Mouse (Mus musculus) adrenal gland, postnatal 4 days (tissue): Measurements from ENCODE around the gene Cfd. TPM values are rescaled to one million over a fixed set of nuclear protein-coding genes. Genes with fewer than 3 reads are reported as not detected.
"Not testable (repeated sequence)": the region's sequence is repeated elsewhere in the genome, so short reads cannot be mapped to it uniquely, and the experiment has no call there.

Experiments
- DNase-seq, 2 experiments: peaks; one replicate each; pipeline ENCODE4 v3.0.0; 2021 to 2022; ENCODE audit warnings: low spot score in 2 of 2, mixed read lengths in 2 of 2
- total RNA-seq, 2 experiments: library from RNA; stranded (reverse); gene quantifications; 2 replicates each; pipeline ENCODE4 v1.2.3; 2021

Cfd gene
- total RNA-seq, 2 experiments from 2014 or later: 13.7 to 25.6 TPM

DNA sequence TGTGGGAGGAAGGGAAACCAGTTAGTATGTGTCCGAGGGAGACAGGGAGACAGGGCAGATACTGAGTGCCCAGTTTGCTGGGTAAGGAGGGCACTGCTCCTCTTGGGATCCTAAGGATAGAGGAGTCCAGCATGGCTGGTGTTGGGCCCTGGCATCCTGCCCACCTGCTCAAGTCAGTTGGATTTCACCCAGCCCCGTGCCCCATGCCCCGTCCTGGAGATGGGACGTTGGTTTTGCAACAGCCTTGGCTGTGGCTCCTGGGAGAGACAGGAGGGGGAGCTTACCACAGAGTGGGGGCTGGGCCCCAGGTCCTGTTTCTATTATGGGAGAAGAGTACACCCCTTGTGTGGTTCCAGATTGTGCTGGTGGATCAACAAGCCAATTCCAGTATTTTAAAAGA, 6.2 kb upstream of the Cfd start:
- no peak for DNase-seq

DNA sequence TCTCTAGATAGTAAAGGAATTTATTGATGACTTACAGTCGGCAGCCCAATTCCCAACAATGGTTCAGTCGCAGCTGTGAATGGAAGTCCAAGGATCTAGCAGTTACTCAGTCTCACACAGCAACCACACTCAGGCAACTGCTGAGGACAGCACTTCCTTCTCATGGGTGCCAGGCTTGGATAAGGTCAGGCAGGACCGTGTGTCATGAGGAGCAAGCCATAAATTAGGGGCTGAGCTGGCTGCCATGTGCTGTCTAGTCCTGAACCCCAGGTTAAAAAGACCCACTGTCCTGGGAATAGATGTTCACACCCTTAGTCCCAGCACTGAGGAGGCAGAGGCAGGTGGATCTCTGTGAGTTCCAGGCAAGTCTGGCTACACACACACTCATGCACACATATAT, 5.7 kb upstream of the Cfd start:
- not testable (repeated sequence) for DNase-seq

DNA sequence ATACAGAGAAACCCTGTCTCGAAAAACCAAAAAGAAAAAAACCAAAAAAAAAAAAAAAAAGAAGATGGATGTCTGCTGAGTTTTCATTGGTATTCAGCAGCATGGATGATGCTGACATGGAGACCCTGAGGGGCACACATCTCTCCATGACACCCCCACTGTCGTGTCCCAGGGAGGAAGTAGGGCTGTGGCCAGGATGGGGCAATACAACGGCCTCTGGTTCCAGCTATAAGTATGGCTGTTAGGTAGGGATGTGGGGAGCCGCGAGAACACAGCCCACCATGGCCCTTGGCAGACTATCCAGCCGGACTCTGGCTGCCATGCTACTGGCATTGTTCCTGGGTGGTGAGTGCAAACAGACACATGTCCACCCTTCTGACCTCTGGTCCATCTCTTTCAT, 4.6 kb upstream of the Cfd start, which contains the start of gene Elane:
TSS of gene Elane (plus strand) at position 194 of the 400 bp plus-strand sequence.
- DNase-seq: no peak

DNA sequence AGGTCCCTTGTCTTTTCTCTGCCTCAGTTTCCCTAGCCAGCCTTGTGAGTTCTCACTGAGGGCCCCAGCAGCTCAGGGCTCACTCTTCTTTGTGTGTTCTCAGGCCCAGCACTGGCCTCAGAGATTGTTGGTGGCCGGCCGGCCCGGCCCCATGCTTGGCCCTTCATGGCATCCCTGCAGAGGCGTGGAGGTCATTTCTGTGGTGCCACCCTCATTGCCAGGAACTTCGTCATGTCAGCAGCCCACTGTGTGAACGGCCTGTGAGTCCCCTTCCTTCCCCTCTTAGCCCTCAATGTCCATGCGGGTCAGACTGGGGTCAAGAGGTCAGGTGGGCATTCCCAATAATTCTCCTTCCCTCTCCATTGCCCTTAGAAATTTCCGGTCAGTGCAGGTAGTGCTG, 4.0 kb upstream of the Cfd start:
- DNase-seq: no peak

DNA sequence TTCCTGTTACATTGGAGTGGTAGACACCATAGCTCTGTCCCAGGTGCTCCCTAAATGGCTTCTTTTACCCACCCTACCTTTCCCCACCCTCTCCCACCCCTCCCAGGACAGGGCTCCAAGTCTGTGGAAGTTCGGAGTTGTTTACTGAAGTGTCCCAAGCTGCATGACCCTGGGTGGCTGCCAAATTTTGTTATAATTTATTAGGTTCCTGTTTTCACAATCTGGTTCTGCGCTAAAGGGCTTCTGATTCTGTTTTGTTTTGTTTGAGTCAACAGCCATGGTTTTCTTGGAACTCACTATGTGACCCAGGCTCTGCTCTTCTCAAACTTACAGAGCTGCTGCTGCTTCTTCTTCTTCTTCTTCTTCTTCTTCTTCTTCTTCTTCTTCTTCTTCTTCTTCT, 1.3 kb upstream of the Cfd start:
- DNase-seq: no peak

DNA sequence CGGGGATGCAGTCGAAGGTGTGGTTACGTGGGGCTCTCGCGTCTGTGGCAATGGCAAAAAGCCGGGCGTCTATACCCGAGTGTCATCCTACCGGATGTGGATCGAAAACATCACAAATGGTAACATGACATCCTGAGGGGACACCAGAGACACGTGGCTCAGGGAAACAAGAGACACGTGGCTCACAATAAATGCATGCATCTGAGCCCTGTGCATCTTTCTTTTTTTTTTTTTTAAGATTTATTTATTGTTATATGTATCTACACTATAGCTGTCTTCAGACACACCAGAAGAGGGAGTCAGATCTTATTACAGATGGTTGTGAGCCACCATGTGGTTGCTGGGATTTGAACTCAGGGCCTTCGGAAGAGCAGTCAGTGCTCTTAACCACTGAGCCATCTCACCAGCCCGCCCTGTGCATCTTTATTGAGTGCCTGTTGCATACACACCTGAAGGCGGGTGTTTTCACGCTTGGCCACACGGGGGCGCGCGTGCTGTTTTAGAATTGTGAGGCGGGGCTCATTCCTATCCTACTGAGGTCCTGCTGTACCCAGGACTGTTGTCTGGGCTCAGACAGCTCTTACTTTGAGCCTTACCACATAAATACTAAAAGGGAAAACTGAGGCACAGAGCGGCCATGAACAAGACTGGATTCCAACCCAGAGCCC, 1.9 kb downstream of the Cfd start:
- peak; percentile 42 to 77 for DNase-seq

DNA sequence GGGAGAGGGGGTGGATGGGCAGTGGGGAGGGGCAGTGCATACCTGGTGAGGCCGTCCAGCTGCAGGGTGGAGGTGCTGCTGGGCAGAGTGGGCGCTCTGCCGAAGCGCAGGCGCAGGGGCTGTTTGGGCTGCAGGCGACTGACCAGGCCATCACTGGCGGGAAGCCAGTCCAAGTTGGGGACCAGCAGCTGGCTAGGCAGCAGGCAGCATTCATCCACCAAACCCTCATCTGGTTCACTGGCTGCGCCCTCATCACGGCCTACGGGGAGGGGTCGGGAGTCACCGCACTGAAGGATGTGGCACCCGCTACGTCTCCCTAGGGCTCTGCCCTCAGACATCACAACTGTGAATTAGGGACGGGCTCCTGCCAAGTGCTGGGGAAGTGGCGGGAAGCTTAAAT, 5.7 kb downstream of the Cfd start:
- no peak for DNase-seq

DNA sequence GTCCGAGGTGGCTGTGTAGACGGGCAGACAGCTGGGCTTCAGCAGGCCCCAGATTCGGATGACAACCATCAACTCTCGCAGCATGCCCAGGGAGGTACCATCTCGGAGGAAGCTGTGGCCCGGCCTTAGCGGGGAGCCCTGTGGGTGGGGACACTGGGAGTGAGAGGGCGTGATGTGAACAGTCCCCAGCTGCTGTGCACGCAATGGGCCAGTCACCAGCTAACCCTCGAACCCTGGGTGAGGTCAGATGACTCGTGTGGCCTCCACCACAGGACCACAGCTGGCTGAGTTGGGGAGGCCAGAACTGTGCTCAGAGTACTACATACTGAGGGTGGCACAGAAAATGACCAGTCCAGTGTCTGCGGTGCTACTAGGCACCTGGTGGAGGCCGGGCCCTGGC, 6.2 kb downstream of the Cfd start:
- DNase-seq: no peak

DNA sequence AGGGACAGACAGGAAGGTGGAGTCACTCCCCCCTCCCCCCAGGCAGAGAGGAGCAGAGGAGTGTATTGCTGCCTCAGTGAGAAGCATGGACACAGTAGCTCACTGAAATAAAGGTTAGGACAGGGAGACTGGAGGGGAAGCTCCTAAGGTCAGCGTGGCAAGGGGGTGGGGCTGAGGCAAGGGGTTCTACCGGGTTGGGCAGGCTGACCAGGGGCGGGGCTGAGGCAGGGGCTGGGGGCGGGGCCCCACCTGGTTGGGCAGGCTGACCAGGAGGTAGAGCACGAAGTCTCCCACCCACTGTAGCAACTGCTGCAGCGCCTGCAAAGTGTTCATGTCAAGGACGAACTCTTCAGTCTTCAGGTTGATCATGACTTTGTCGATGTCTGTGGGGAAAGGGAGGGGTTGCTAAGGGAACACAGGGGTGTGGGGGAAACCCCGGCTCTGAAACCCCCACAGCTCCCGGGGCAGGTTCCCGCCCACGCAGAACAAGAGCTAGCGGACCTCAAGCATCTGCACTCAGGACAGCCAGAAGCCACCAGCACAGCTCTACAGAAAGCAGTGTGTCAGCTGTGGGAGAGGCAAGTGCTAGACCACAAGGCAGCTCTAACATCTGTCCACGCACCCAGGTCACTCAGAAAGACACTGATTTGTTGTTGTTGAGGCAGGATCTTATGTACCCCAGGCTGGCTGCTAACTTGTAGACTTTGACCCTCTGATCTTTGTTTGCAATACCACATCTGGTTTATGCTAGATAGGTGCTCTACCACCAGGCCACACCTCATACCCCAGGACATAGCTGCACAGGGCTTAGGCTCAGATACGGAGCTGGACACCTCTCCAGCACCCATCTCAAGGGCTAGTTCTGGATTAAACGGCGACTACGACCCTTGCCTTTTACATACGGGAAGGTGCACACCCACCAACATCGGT, 6.9 kb downstream of the Cfd start:
- DNase-seq: no peak

DNA sequence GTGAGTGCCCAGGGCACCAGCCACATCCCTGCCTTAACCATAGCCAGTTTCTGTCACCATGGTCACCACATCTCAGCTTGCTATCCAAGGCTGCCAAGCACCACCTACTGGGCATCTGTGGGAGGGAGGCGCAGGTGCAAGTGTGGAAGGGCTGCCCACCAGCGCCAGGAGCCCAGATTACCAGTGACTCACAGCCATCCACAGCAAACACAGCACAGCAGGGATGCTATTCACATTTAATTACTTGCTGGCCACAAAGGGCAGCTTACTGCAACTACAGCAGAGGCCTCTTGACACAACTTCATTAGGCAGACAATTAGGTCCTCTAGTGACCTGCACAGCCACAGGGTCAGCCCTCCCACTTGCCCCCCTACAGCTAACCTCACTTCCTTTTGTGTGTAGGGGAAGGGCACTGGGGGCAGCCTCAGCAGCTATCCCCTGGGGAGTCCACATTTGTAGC, 10.3 kb downstream of the Cfd start:
- no peak for DNase-seq

DNA sequence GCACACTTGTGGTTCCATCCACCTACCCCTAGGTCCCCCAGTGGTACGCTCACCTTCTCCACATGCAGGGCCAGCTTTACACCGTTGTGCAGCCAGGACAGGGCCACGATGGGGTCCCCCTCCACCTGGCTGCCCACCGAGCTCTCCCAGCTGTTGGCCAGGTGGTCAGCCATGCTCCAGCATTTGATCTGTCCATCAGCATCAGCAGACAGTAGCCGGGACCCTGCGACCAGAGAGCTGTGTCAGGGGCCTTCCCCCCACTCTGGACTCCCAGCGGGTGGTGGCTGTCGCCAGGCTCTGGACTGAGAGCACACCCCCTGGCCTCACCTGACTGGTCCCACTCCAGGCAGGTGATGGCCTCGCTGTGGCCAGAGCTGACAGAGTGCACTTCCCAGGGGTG, 16.1 kb downstream of the Cfd start:
- DNase-seq: no peak

DNA sequence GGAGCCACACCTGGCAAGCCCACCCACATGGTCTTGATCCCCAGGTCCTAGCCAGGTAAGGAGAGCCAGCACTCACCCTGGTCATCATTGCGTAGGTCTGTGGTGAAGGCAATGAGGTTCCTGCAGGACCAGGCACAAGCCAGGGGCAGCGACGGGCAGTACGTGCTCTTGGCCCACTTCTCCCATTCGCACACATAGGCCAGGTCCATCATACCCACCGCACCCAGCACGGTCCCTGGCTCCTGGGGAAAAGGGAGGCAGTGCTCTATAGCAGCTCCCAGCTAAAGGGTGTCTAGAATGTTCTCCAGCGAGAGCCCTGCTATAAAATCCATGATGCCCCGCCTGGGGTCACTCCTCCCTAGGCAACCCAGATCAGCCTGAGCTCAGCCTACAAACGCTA, 16.8 kb downstream of the Cfd start:
- no peak for DNase-seq

DNA sequence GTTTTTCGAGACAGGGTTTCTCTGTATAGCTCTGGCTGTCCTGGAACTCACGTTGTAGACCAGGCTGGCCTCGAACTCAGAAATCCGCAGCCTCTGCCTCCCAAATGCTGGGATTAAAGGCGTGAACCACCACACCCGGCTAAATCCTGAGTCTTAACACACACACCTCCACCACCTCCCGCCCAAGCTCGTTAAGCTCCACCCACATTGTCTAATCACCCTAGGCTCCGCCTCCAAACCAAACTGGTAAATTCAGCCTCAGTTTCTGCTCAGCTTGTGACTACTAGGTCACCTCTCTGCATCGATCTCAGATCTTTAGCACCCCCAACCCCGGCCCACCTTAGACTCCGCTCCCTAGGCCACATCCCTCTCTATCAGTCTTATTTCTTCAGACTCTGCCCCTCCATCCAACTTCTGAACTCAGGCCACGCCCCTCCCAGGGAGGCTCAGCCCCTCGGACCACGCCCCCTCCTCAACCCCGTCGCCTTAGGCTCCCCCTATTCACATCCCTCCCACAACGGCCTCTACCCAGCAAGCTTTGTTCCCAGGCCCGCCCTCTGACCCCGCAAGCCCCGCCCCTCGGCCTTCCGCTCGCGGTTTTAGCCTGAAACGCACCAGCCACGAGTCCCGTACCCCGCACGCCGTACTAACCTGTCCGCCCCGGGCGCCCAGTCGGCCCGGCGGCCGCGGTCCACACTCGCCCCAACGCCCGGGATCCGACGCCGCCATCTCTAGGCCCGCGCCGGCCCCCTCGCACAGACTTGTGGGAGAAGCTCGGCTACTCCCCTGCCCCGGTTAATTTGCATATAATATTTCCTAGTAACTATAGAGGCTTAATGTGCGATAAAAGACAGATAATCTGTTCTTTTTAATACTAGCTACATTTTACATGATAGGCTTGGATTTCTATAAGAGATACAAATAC, 17.8 kb downstream of the Cfd start, which contains the start of gene Med16:
TSS of gene Med16 (minus strand) at position 757 of the 925 bp plus-strand sequence.
- peak; percentile 88 to 93 for DNase-seq

DNA sequence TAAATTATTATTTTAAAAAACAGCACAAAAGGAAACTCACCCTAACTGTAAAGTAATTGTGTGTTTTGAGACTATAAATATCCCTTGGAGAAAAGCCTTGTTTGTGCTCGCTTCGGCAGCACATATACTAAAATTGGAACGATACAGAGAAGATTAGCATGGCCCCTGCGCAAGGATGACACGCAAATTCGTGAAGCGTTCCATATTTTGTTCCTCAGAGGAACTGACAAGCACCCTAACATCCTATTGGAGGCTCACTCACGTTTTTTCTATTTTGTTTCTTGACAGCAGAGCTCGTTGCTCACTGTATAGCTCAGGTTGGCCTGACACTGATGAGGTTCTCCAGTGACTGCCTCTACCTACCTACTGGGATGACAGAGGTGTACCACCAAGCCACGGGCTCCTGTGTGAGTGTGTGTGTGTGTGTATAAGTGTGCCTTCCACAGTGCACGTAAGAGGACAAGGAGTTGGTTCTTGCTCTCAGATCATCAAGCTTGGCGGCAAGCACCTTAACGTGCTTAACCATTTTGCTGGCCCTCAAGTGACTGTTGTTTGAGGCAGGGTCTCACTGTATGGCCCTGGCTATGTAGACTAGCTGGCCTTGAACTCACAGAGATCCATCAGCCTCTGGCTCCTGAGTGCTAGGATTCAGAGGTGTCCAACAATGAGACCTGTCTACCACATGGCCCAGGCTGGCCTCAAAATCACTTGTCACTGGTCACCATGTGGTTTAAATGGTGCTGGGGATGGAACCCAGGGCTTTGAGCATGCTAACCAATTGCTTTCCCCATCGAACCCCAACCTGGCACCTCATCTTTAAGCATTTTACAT, 18.7 kb downstream of the Cfd start:
- DNase-seq: no peak

DNA sequence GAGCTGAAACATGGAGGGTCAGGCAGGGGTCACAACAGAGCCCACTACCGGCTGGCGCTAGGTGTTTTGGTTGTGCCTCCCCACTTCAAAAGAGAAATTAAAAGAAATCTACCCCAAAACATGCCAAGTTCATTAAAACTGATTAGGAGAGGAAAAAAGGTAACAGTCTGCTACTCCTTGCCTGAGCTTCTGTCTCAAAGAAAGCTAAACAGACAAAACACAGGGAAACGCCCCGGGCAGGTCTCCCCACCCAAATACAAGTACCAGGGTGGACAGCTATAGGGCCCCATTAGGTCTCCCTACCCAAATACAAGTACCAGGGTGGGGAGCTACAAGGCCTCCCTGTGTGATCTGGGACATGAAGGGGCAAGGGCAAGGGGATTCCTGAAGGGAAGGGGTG, 19.9 kb downstream of the Cfd start, which contains the start of gene Gm26602:
TSS of gene Gm26602 (plus strand) at position 301 of the 400 bp plus-strand sequence.
- no peak for DNase-seq

DNA sequence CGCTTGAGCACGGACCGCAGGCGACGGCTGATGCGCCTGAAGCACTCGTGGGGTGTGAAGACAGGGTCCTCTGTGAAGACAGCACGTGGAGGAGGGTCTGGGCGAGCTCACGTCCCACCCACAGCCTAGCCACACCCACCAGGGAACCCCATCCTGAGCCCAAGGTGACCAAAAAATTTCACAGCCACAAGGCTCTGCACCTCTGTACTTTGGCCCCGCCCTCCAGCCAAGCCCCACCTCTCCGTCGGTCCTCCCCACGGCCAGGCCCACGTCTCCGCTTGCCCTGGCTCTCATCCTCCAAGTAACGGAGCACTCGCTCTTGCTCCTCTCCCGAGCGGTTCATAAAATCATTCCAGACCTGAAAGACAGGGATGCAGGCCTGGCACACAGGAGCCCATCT, 21.8 kb downstream of the Cfd start:
- no peak for DNase-seq

DNA sequence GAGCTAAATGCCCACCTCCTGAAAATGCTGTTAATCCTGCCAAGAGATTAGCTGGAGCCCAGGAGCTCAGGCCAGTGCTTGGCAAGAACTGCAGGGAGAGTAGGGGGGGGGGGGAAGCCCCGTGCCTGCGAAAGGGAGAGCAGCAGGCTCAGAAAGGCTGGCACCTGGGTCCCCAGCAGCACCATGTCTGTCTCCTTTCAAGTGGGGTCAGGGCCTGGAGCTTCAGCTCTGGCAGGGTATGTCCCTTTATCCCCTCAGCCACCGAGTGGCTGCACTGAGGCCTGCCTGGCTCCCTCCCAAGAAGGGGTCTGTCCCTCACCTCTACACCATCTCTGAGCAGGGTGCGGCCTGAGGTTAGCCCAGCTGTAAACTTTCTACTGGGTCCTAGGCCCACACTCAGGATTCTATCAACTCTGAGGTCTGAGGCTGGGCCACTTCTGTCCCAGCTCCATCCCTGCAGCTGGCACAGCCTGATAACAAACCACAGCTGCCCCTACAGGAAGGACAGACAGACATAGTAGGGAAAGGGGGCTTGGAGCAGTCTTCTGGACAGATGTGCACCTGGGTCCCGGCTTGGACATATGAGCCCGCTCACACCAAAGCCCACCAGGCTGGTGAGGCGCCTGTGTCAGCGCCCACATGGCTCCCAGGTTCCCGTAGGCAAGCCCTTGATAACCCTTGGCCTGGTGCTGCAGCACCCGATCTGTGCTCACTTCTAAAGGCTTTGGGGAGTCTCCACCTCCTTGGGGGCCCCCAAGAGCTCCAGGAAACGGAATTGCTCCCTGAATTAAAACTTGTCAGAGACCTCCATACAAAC, 23.7 kb downstream of the Cfd start:
- DNase-seq: no peak

DNA sequence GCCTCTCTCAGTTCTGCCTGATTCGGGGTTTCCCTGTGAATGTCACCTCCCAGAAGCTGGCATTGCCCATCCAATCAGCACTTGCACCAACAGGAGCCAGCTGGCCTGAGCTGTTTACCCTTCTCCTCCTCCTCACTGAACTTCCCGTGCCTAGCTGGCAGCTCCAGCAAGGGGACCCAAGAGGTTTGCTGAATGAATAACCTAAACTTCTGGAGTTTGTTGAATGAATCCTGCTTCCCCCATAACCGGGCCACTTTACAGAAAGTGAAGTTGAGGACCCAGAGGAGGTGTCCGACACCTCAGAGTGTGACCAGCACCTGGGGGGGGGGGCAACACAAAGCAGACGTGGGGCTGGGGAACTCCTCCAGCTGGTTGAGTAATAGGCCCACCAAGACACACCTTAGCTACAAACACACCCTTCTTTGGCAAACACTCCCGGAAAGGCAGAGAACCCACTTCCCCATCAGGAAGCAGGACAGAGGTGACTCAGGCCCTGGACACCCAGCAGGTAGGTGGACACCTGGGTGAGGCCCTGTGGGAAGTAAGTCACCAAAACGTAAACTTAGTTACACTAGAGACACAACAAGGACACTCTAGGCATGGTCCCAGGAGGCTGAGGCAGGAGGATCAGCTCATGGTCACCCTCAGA, 24.4 kb downstream of the Cfd start:
- no peak for DNase-seq

DNA sequence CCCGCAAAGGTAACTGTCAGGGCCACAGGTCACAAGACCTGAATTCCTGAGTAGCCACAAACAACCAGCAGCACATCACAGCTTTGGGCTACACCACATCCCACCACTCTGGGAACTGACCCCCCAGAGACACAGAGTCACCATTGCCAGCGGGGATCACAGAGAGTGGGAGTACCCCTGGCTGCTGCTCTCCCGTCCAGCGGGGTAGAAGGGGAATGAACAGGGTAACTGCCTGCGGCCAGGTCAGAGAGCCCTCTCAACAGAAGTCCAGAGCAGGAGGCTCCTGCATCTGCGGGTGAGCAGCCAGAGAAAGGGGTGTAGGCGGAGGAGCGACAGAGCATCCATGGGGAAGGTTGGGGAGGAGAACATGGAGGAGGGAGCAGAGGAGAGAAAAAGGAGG, 25.4 kb downstream of the Cfd start:
- DNase-seq: no peak
